Mouse (Mus musculus) olfactory bulb, adult 2 months (tissue): ENCODE results near the gene H2-Q1.

Experiments used
- CTCF ChIP-seq: fragments of 200-500 bp; IDR thresholded peaks from 2 replicates; pipeline ENCODE4 v1.5.1; 2012; ENCODE audit warnings: low read depth, mild to moderate bottlenecking, low read length, moderate library complexity; ENCODE audit not compliant: insufficient read depth
- POLR2A ChIP-seq: fragments of 200-500 bp; IDR thresholded peaks from 2 replicates; pipeline ENCODE4 v1.6.1; 2012; ENCODE audit warnings: mild to moderate bottlenecking, low read depth, low read length, moderate library complexity; ENCODE audit not compliant: insufficient read depth

- TF ChIP-seq CTCF (no peak), POLR2A (no peak)
Observed at GRCm38 (mm10) chr17:35278957-35279688, 41.1 kb upstream of the H2-Q1 start.
